ENCODE assay signal across 9 mouse cellular contexts in genomic region chr6:94915842-94916620, GRCm38 (mm10).
DNase-seq lines count a peak whose midpoint lies in the region; ATAC-seq lines count a peak whose summit lies in the region.
"Had no signal": no experiment of that assay in that cellular context is flagged by ENCODE, and none has a peak within 500 bp of the region (broad histone marks: within the 10 kb centered on the region; RNA-seq: fewer than 3 reads in every experiment).

No protein-coding gene starts in this region.

- intact Hi-C loops in heart, postnatal 25 days (cut with DNase I), result no loop called here

- DNase-seq in kidney, postnatal 10 days, result peak; percentile 43
- no peak for DNase-seq in kidney, adult 8-10 months
- DNase-seq in adipocyte (ENCODE audit: low spot score), result peak; percentile 80
- DNase-seq in heart, postnatal 25 days (ENCODE audit: low spot score), result peak; percentile 62
- DNase-seq in layer of hippocampus, postnatal 10 days (ENCODE audit: low spot score in 2 of 2), result no peak
- no peak for DNase-seq in layer of hippocampus, postnatal 14 days (ENCODE audit: low spot score in 2 of 2)

- peak; percentile 51 for ATAC-seq in megakaryocyte-erythroid progenitor cell, adult 5-6 weeks (replicated peaks; ENCODE audit: low FRiP score, low TSS enrichment, poor library complexity, severe bottlenecking)
- ATAC-seq in erythroid progenitor cell, adult 5-6 weeks (replicated peaks; ENCODE audit: low FRiP score, poor library complexity, severe bottlenecking), result no peak
- ATAC-seq: Patski had no signal

Comparison
In these comparisons a context has a peak if more than half of its experiments do, and no peak if none do; other contexts are left out.
1. DNase-seq: peak in kidney, postnatal 10 days (single experiment), adipocyte (single experiment) and heart, postnatal 25 days (single experiment); none in kidney, adult 8-10 months (0 of 2), layer of hippocampus, postnatal 10 days (0 of 2) and layer of hippocampus, postnatal 14 days (0 of 2).